In genomic region chr11:5499961-5500644, GRCm38 (mm10) we compare ENCODE assay signal across 16 mouse cellular contexts. TPM values are rescaled to one million over a fixed set of nuclear protein-coding genes. Genes with fewer than 3 reads are reported as not detected.
DNase-seq lines count a peak whose midpoint lies in the region; ATAC-seq and TF ChIP-seq lines count a peak whose summit lies in the region.
"Had no signal": no experiment of that assay in that cellular context is flagged by ENCODE, and none has a peak within 500 bp of the region (broad histone marks: within the 10 kb centered on the region; RNA-seq: fewer than 3 reads in every experiment).

No protein-coding gene starts in this region.

- H3K27me3 ChIP-seq in kidney, adult 2 months (replicated peaks; ENCODE audit: control insufficient read depth, insufficient read depth, low read length) = no peaks in the 10 kb centered on the region
- H3K27me3 ChIP-seq in liver, embryonic 16.5 days (ENCODE audit: control insufficient read depth, insufficient read depth, low read depth, low read length) = no peaks in the 10 kb centered on the region
- H3K27me3 ChIP-seq in hindbrain, embryonic 12.5 days = no peaks in the 10 kb centered on the region
- H3K27me3 ChIP-seq: forebrain, embryonic 12.5 days; heart, embryonic 15.5 days; neural tube, embryonic 13.5 days had no signal

- ATAC-seq in liver, embryonic 16.5 days (ENCODE audit: low read depth) = no peak
- no peak for ATAC-seq in hindbrain, embryonic 12.5 days (ENCODE audit: low FRiP score)

- no peak for TF ChIP-seq CTCF in kidney, adult 2 months (conservative IDR thresholded peaks at IDR 0.05; ENCODE audit: insufficient read depth, insufficient read length, low read depth, low read length)

- no peaks in the 10 kb centered on the region for H3K9me3 ChIP-seq in ES-E14 (ENCODE audit: control insufficient read depth, insufficient read depth, low read depth, low read length)
- H3K9me3 ChIP-seq in liver, embryonic 16.5 days (replicated peaks; ENCODE audit: control insufficient read depth, low read length) = no peaks in the 10 kb centered on the region
- H3K9me3 ChIP-seq in hindbrain, embryonic 12.5 days (replicated peaks) = no peaks in the 10 kb centered on the region; the same call in 1 of the 2 replicates
- H3K9me3 ChIP-seq: forebrain, embryonic 12.5 days; heart, embryonic 15.5 days; neural tube, embryonic 13.5 days had no signal

- 0 out of 2 replicates have a peak overlapping the region, but pooled peaks have one; percentile 28 for H3K4me2 ChIP-seq in liver, embryonic 16.5 days (ENCODE audit: low read depth, low read length)
- no peak overlapping the region for H3K4me2 ChIP-seq in hindbrain, embryonic 12.5 days (replicated peaks)
- H3K4me2 ChIP-seq: forebrain, embryonic 12.5 days; heart, embryonic 15.5 days; lung, embryonic 14.5 days; neural tube, embryonic 13.5 days had no signal

- WGBS in kidney, adult 2 months = 88% methylated on average over 11 of the region's 11 CpGs
- WGBS in liver, embryonic 16.5 days (ENCODE audit: insufficient replicate concordance) = 52% methylated on average over 11 of the region's 11 CpGs
- whole genome bisulfite sequencing in hindbrain, embryonic 12.5 days = 93% methylated on average over 11 of the region's 11 CpGs

- H3K36me3 ChIP-seq in kidney, adult 2 months (ENCODE audit: control insufficient read depth, insufficient read depth, low read length) = no peaks in the 10 kb centered on the region
- no peaks in the 10 kb centered on the region for H3K36me3 ChIP-seq in ES-E14 (ENCODE audit: control insufficient read depth, insufficient read depth, low read length, poor library complexity, severe bottlenecking)
- no peaks in the 10 kb centered on the region for H3K36me3 ChIP-seq in liver, embryonic 16.5 days (ENCODE audit: control insufficient read depth, insufficient read depth)
- H3K36me3 ChIP-seq in hindbrain, embryonic 12.5 days = no peaks in the 10 kb centered on the region
- H3K36me3 ChIP-seq: forebrain, embryonic 12.5 days; heart, embryonic 15.5 days; neural tube, embryonic 13.5 days had no signal

- in situ Hi-C loops in ES-E14 (cut with MboI; ENCODE audit: low sequenced_read_pairs in 2 of 2, unreplicated experiment in 2 of 2) = no loop called here

- H3K4me3 ChIP-seq in kidney, adult 2 months (ENCODE audit: insufficient read depth, low read depth, low read length) = no peak overlapping the region
- no peak overlapping the region for H3K4me3 ChIP-seq in ES-E14 (ENCODE audit: insufficient read depth in 1 of 2, low read depth in 1 of 2, low read length in 2 of 2, poor library complexity in 1 of 2, severe bottlenecking in 1 of 2)
- no peak overlapping the region for H3K4me3 ChIP-seq in liver, embryonic 16.5 days (ENCODE audit: low read depth, low read length)
- no peak overlapping the region for H3K4me3 ChIP-seq in hindbrain, embryonic 12.5 days
- H3K4me3 ChIP-seq: forebrain, embryonic 12.5 days; heart, embryonic 15.5 days; neural tube, embryonic 13.5 days had no signal

- H3K4me1 ChIP-seq in kidney, adult 2 months (ENCODE audit: control insufficient read depth, insufficient read depth, low read length) = peaks cover 17% of the 10 kb centered on the region
- peaks cover 10 to 26% of the 10 kb centered on the region in 2 experiments for H3K4me1 ChIP-seq in ES-E14 (ENCODE audit: control insufficient read depth in 2 of 2, insufficient read depth in 2 of 2, low read length in 2 of 2, poor library complexity in 1 of 2)
- H3K4me1 ChIP-seq in liver, embryonic 16.5 days (ENCODE audit: control insufficient read depth, low read depth, low read length) = peaks cover 18% of the 10 kb centered on the region
- no peaks in the 10 kb centered on the region for H3K4me1 ChIP-seq in hindbrain, embryonic 12.5 days
- H3K4me1 ChIP-seq: forebrain, embryonic 12.5 days; heart, embryonic 15.5 days; neural tube, embryonic 13.5 days had no signal

- no peak for DNase-seq in kidney, adult 2 months
- no peak for DNase-seq in kidney, adult 18-20 months
- no peak for DNase-seq in ES-E14 (ENCODE audit: low read depth, low spot score)
- DNase-seq in thymus, postnatal 10 days (ENCODE audit: low spot score in 2 of 2) = peak; percentile 64 to 66
- DNase-seq in urinary bladder, postnatal 14 days (ENCODE audit: low spot score) = no peak
- DNase-seq in embryo, embryonic 10 days (ENCODE audit: low spot score) = no peak
- DNase-seq: cerebellum, adult 2 months; gastrocnemius, postnatal 36 days; lung, embryonic 14.5 days; midbrain, embryonic 14.5 days; retina, postnatal 1 day had no signal

- no peak for TF ChIP-seq POLR2A in kidney, adult 2 months (IDR thresholded peaks at IDR 0.05; ENCODE audit: low read depth, low read length)

- peak overlapping the region; percentile 44; the same call in 1 of the 2 replicates for H3K9ac ChIP-seq in ES-E14 (ENCODE audit: insufficient read depth, low read depth, low read length, poor library complexity, severe bottlenecking)
- no peak overlapping the region for H3K9ac ChIP-seq in liver, embryonic 16.5 days (ENCODE audit: low read depth, low read length)
- no peak overlapping the region for H3K9ac ChIP-seq in hindbrain, embryonic 12.5 days
- H3K9ac ChIP-seq: forebrain, embryonic 12.5 days; heart, embryonic 15.5 days; lung, embryonic 14.5 days; neural tube, embryonic 13.5 days had no signal

- peak overlapping the region; percentile 81 for H3K27ac ChIP-seq in kidney, adult 2 months (ENCODE audit: insufficient read depth, low read depth, low read length)
- peak overlapping the region; percentile 93; the same call in 1 of the 2 replicates for H3K27ac ChIP-seq in ES-E14 (ENCODE audit: insufficient read depth, low read depth, low read length, poor library complexity, severe bottlenecking)
- H3K27ac ChIP-seq in liver, embryonic 16.5 days (ENCODE audit: low read length) = peak overlapping the region; percentile 78
- no peak overlapping the region for H3K27ac ChIP-seq in hindbrain, embryonic 12.5 days
- H3K27ac ChIP-seq: forebrain, embryonic 12.5 days had no signal

TF ChIP-seq in ES-E14, 5 proteins besides CTCF, POLR2A, EP300 and RAD21:
- TF ChIP-seq ZNF384 (IDR thresholded peaks at IDR 0.05; ENCODE audit: low read depth, low read length) = no peak
- TF ChIP-seq MAFK (IDR thresholded peaks at IDR 0.05; ENCODE audit: insufficient read depth, low read depth, low read length) = no peak
- no peak for TF ChIP-seq HCFC1 (IDR thresholded peaks at IDR 0.05; ENCODE audit: borderline replicate concordance, insufficient read depth, low read length)
- no peak for TF ChIP-seq CHD2 (IDR thresholded peaks at IDR 0.05; ENCODE audit: low read depth, low read length)
- TF ChIP-seq ZC3H11A (IDR thresholded peaks at IDR 0.05; ENCODE audit: borderline replicate concordance, low read depth, low read length) = no peak
TF ChIP-seq in ES-E14: peak in this region for 0.

RNA-seq across cellular contexts. Expression of gene Xbp1, which starts 20.4 kb away (rescaled TPM):
- polyA plus RNA-seq in kidney, adult 2 months (2012; rRNA removed) = 99.8 and 102 TPM in 2 replicates
- 143 and 195 TPM in 2 replicates for total RNA-seq in ES-E14 (2012; rRNA removed)
- 105 and 116 TPM in 2 replicates for polyA plus RNA-seq in liver, embryonic 16.5 days (2015; fragmentation: Nextera tagmentation; extraction: Ambion mirVana)
- 135 and 146 TPM in 2 replicates for polyA plus RNA-seq in hindbrain, embryonic 12.5 days (2016; fragmentation: Nextera tagmentation; extraction: Ambion mirVana)

RNA-seq across cellular contexts. Expression of gene Ccdc117, which starts 41.9 kb away (rescaled TPM):
- 7.8 and 9.4 TPM in 2 replicates for polyA plus RNA-seq in kidney, adult 2 months (2012; rRNA removed)
- 24.2 and 27.4 TPM in 2 replicates for total RNA-seq in ES-E14 (2012; rRNA removed)
- 6.8 and 7.5 TPM in 2 replicates for polyA plus RNA-seq in liver, embryonic 16.5 days (2015; fragmentation: Nextera tagmentation; extraction: Ambion mirVana)
- 23.1 and 25.3 TPM in 2 replicates for polyA plus RNA-seq in hindbrain, embryonic 12.5 days (2016; fragmentation: Nextera tagmentation; extraction: Ambion mirVana)

RNA-seq across cellular contexts. Expression of gene Znrf3, which starts 55.5 kb away (rescaled TPM):
- 6.2 and 7.7 TPM in 2 replicates for polyA plus RNA-seq in kidney, adult 2 months (2012; rRNA removed)
- total RNA-seq in ES-E14 (2012; rRNA removed) = 15.4 and 19.1 TPM in 2 replicates
- polyA plus RNA-seq in liver, embryonic 16.5 days (2015; fragmentation: Nextera tagmentation; extraction: Ambion mirVana) = 2.9 and 3.1 TPM in 2 replicates
- polyA plus RNA-seq in hindbrain, embryonic 12.5 days (2016; fragmentation: Nextera tagmentation; extraction: Ambion mirVana) = 8.2 and 8.3 TPM in 2 replicates

Comparison
In these comparisons a context has a peak if more than half of its experiments do, and no peak if none do; other contexts are left out.
1. DNase-seq: peak in thymus, postnatal 10 days (2 of 2); none in kidney, adult 2 months (single experiment), kidney, adult 18-20 months (single experiment), ES-E14 (single experiment), urinary bladder, postnatal 14 days (single experiment) and embryo, embryonic 10 days (single experiment).